Mouse (Mus musculus) embryonic facial prominence, embryonic 13.5 days (tissue): ENCODE measurements around the gene Cdyl2. TPM values are rescaled to one million over a fixed set of nuclear protein-coding genes. Genes with fewer than 3 reads are reported as not detected.

Experiments
- ATAC-seq: fragments of 200-750 bp; cut with Nextera tagmentation; 2 replicates; pipeline ENCODE4 v1.8.0; 2017; ENCODE audit warnings: low read depth; ENCODE audit not compliant: insufficient number of reproducible peaks, insufficient read depth, low FRiP score, low TSS enrichment
- H3K27ac ChIP-seq: fragments of 300-500 bp; sonication (generic); 2 replicates; pipeline ENCODE4 v1.5.1; 2015; ENCODE audit warnings: moderate library complexity, mild to moderate bottlenecking, inconsistent platforms
- H3K27me3 ChIP-seq: fragments of 300-500 bp; sonication (generic); 2 replicates; pipeline ENCODE4 v1.6.1; 2015; ENCODE audit warnings: mild to moderate bottlenecking, inconsistent platforms
- H3K36me3 ChIP-seq: fragments of 300-500 bp; sonication (generic); 2 replicates; pipeline ENCODE4 v1.6.1; 2015; ENCODE audit warnings: mild to moderate bottlenecking, inconsistent platforms
- H3K4me1 ChIP-seq: fragments of 300-500 bp; sonication (generic); 2 replicates; pipeline ENCODE4 v1.6.1; 2015; ENCODE audit warnings: inconsistent platforms
- H3K4me2 ChIP-seq: fragments of 300-500 bp; sonication (generic); 2 replicates; pipeline ENCODE4 v1.6.1; 2015; ENCODE audit warnings: moderate library complexity, mild to moderate bottlenecking, inconsistent platforms
- H3K4me3 ChIP-seq: fragments of 300-500 bp; sonication (generic); 2 replicates; pipeline ENCODE4 v1.5.1; 2015; ENCODE audit warnings: mild to moderate bottlenecking, inconsistent platforms
- H3K9ac ChIP-seq: fragments of 300-500 bp; sonication (generic); 2 replicates; pipeline ENCODE4 v1.6.1; 2015; ENCODE audit warnings: mild to moderate bottlenecking, inconsistent platforms
- H3K9me3 ChIP-seq: fragments of 300-500 bp; sonication (generic); 2 replicates; pipeline ENCODE4 v1.6.1; 2016; ENCODE audit warnings: inconsistent platforms
- WGBS: fragments of 180-500 bp; shearing (Covaris S2); methylation state at CpG from one replicate; pipeline ENCODE4 v1.1.7; 2015; ENCODE audit warnings: mixed read lengths; 5-methylcytosine and 5-hydroxymethylcytosine counted together
- polyA plus RNA-seq: library from polyadenylated mRNA; unstranded; fragments of >200 nt; fragmentation: Nextera tagmentation; extraction: Ambion mirVana; gene quantifications from 2 replicates; pipeline ENCODE4 v1.2.1, GENCODE M21; 2015

Cdyl2 gene
- polyA plus RNA-seq = 9.1 and 10.3 TPM in 2 replicates

- peaks cover 27% of the 10 kb centered on the region for H3K27me3 ChIP-seq
- H3K9ac ChIP-seq = peak within 1 kb of the TSS; percentile 83
- peaks cover 6% of the 10 kb centered on the region; the same call in 1 of the 2 replicates for H3K36me3 ChIP-seq
- peaks cover 7% of the 10 kb centered on the region; the same call in 1 of the 2 replicates for H3K9me3 ChIP-seq
- H3K4me2 ChIP-seq = peak within 1 kb of the TSS; percentile 79
- H3K4me1 ChIP-seq = peaks cover 8% of the 10 kb centered on the region; the same call in 1 of the 2 replicates
- peak; percentile 79 for ATAC-seq
- peak within 1 kb of the TSS; percentile 76 for H3K4me3 ChIP-seq
- WGBS = under 1% methylated on average over 114 of the region's 129 CpGs
- peak within 1 kb of the TSS; percentile 91 for H3K27ac ChIP-seq
These were observed at the start of gene Cdyl2 for GRCm38 (mm10) chr8:116732684-116733647. Gene Cdyl2 (minus strand): TSS chr8:116732991.

DNA sequence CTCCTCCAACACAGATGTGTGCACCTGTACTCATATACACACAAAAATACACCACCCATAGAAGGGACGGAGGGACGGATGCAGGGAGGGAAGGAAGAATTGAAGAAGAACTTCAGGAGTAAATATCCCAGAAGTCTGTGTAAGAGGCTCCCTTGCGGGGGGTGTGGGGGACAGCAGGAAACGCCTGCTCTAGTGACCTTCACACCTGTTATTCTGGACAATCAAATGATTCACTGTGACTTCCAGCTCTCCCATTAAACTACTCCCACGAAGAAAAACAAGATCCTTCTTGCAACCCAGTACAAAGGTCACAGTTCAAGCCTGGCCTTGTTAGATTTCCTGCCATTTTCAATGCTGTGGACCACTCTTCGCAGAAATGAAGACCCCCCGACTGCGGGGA, 47.8 kb upstream of the Cdyl2 start:
- Histone ChIP-seq H3K9ac (no peak overlapping the region), H3K27ac (no peak overlapping the region), H3K4me2 (no peak overlapping the region), H3K4me3 (no peak overlapping the region), H3K27me3 (no peaks in the 10 kb centered on the region), H3K9me3 (no peaks in the 10 kb centered on the region), H3K4me1 (no peaks in the 10 kb centered on the region), H3K36me3 (no peaks in the 10 kb centered on the region)
- 70% methylated on average over 8 of the region's 8 CpGs for WGBS
- no peak for ATAC-seq

GRCm38 (mm10) chr8:116774220-116774619, 41.4 kb upstream of the Cdyl2 start:
- Histone ChIP-seq H3K4me3 (no peak overlapping the region), H3K27me3 (no peaks in the 10 kb centered on the region), H3K4me1 (no peaks in the 10 kb centered on the region), H3K27ac (no peak overlapping the region), H3K36me3 (no peaks in the 10 kb centered on the region), H3K9ac (no peak overlapping the region), H3K4me2 (no peak overlapping the region), H3K9me3 (no peaks in the 10 kb centered on the region)
- no peak for ATAC-seq
- 86% methylated on average over 5 of the region's 5 CpGs for WGBS

DNA sequence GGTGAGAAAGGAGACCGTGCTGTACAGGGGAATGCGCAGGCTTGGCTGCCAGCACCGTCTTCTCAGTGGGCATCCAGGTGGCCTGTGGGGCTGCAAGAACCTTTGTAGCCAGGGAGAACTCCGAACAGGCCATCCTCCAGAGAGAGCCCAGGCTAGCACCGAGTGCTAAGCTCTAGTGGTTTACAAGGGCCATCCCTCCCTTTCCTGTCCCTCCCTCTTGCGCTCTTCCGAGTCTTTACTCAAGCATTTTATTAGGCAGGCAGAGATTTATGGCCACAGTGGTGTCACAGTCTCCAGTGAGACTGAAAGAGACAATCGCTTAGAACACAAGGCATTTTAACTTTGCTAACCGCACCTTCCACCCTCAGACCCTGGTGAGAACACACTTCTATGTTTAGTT, 39.9 kb upstream of the Cdyl2 start:
- 90% methylated on average over 9 of the region's 9 CpGs for WGBS
- ATAC-seq = no peak
- Histone ChIP-seq H3K9me3 (no peaks in the 10 kb centered on the region), H3K27me3 (no peaks in the 10 kb centered on the region), H3K4me3 (no peak overlapping the region), H3K4me1 (no peaks in the 10 kb centered on the region), H3K4me2 (no peak overlapping the region), H3K27ac (no peak overlapping the region), H3K36me3 (no peaks in the 10 kb centered on the region), H3K9ac (no peak overlapping the region)

GRCm38 (mm10) chr8:116771797-116772343, 39.1 kb upstream of the Cdyl2 start:
- 75% methylated on average over 7 of the region's 7 CpGs for WGBS
- H3K27me3 ChIP-seq = no peaks in the 10 kb centered on the region
- no peaks in the 10 kb centered on the region for H3K4me1 ChIP-seq
- H3K9me3 ChIP-seq = no peaks in the 10 kb centered on the region
- no peak overlapping the region for H3K4me2 ChIP-seq
- no peak overlapping the region for H3K4me3 ChIP-seq
- ATAC-seq = no peak
- no peak overlapping the region for H3K27ac ChIP-seq
- H3K36me3 ChIP-seq = no peaks in the 10 kb centered on the region
- no peak overlapping the region for H3K9ac ChIP-seq

- Histone ChIP-seq H3K36me3 (no peaks in the 10 kb centered on the region), H3K4me2 (no peak overlapping the region), H3K9me3 (no peaks in the 10 kb centered on the region)
These were observed 38.0 kb upstream of the Cdyl2 start for GRCm38 (mm10) chr8:116770756-116771155.

DNA sequence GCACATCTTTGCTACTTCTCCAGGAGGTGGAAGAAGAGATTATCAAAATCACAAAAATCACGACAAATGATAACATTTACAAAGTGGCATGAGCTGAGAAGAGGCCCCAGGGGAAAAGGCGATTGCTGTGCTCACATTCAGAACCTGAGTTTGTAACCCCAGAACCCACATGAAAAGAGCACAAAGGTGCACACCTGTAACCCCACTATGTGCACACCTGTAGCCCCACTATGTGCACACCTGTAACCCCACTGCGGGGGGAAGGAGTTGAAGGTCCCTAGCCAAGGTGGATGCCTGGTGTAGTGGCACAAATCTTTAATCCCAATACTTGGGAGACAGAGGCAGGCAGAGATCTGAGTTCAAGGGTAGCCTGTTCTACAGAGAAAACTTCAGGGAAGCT, 23.4 kb upstream of the Cdyl2 start:
- Histone ChIP-seq H3K9me3 (no peaks in the 10 kb centered on the region), H3K4me1 (no peaks in the 10 kb centered on the region), H3K4me2 (no peak overlapping the region), H3K4me3 (no peak overlapping the region), H3K27ac (no peak overlapping the region), H3K36me3 (no peaks in the 10 kb centered on the region), H3K27me3 (no peaks in the 10 kb centered on the region), H3K9ac (no peak overlapping the region)
- WGBS = 70% methylated on average over 3 of the region's 3 CpGs
- no peak for ATAC-seq

More at GRCm38 (mm10) chr8:116770756-116771155, 38.0 kb upstream of the Cdyl2 start:
- WGBS = 66% methylated on average over 12 of the region's 12 CpGs
- Histone ChIP-seq H3K4me3 (no peak overlapping the region), H3K27ac (no peak overlapping the region), H3K27me3 (no peaks in the 10 kb centered on the region), H3K9ac (no peak overlapping the region), H3K4me1 (no peaks in the 10 kb centered on the region)
- no peak for ATAC-seq

DNA sequence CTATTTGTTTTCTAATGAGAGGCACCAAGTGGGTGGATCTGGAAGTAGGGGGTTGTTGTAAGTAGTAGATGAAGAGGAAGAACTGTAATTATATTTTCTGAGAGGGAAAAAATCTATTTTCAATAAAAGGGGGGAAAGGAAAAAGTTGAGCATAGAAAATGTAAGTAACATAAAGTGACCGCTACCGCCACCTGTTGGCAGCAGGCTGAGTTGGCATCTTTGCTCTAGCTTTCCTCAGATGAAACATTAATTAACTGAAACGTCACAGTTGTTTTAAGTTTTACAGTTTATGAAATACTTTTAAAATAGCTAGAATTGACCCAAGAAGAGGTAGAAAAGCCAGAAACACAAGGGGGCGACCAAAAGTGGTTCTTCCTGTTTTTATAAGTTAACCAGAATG, 22.8 kb upstream of the Cdyl2 start:
- H3K9ac ChIP-seq = no peak overlapping the region

GRCm38 (mm10) chr8:116740726-116741125, 7.9 kb upstream of the Cdyl2 start:
- no peaks in the 10 kb centered on the region for H3K4me1 ChIP-seq
- 77% methylated on average over 1 of the region's 1 CpGs for WGBS
- H3K4me2 ChIP-seq = no peak overlapping the region
- no peak overlapping the region for H3K27ac ChIP-seq
- H3K9me3 ChIP-seq = no peaks in the 10 kb centered on the region
- H3K27me3 ChIP-seq = peaks cover 3% of the 10 kb centered on the region; the same call in 1 of the 2 replicates
- no peak for ATAC-seq
- H3K4me3 ChIP-seq = no peak overlapping the region
- H3K9ac ChIP-seq = no peak overlapping the region
- H3K36me3 ChIP-seq = no peaks in the 10 kb centered on the region

More for the DNA sequence above, 22.8 kb upstream of the Cdyl2 start:
- Histone ChIP-seq H3K4me2 (no peak overlapping the region), H3K4me3 (no peak overlapping the region), H3K27me3 (no peaks in the 10 kb centered on the region), H3K36me3 (no peaks in the 10 kb centered on the region), H3K4me1 (no peaks in the 10 kb centered on the region), H3K27ac (no peak overlapping the region), H3K9me3 (no peaks in the 10 kb centered on the region)
- WGBS = 6% methylated on average over 4 of the region's 4 CpGs
- no peak for ATAC-seq

DNA sequence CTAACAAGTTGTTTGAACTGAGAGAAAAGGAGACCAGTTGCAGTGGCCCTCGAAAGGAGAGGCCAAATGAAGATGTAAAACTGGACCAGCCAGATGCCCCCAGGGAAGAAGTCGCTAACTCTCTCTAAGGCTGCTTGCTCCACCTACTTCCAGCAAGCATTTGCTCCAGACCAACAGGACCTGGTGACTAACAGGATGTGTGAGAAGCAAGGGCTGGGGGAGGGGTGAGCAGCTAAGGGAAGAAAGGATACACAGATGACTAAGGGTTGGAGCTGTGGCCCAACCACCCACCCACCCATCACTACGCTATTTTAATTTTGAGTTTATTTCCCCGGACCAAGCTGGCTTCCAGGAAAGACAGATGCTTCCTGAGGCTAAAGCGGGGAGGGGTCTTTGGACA, 2.5 kb upstream of the Cdyl2 start:
- 44% methylated on average over 5 of the region's 5 CpGs for WGBS
- no peaks in the 10 kb centered on the region for H3K36me3 ChIP-seq
- no peak overlapping the region for H3K4me2 ChIP-seq
- H3K4me3 ChIP-seq = no peak overlapping the region
- H3K9me3 ChIP-seq = no peaks in the 10 kb centered on the region
- H3K27me3 ChIP-seq = peaks cover 27% of the 10 kb centered on the region
- H3K27ac ChIP-seq = no peak overlapping the region
- H3K9ac ChIP-seq = no peak overlapping the region
- peaks cover 8% of the 10 kb centered on the region; the same call in 1 of the 2 replicates for H3K4me1 ChIP-seq
- no peak for ATAC-seq

- Histone ChIP-seq H3K9ac (no peak overlapping the region), H3K36me3 (peaks cover under 1% of the 10 kb centered on the region; the same call in 1 of the 2 replicates), H3K4me2 (no peak overlapping the region), H3K9me3 (no peaks in the 10 kb centered on the region), H3K4me3 (no peak overlapping the region), H3K27me3 (peaks cover 27% of the 10 kb centered on the region), H3K4me1 (peaks cover 8% of the 10 kb centered on the region; the same call in 1 of the 2 replicates), H3K27ac (no peak overlapping the region)
- 54% methylated on average over 9 of the region's 9 CpGs for WGBS
- no peak for ATAC-seq
These were observed 1.4 kb upstream of the Cdyl2 start for GRCm38 (mm10) chr8:116734176-116734575.
